20 mouse cellular contexts compared by ENCODE assay signal in genomic region chr13:49114116-49114515, GRCm38 (mm10). TPM values are rescaled to one million over a fixed set of nuclear protein-coding genes. Genes with fewer than 3 reads are reported as not detected.
DNase-seq lines count a peak whose midpoint lies in the region; ATAC-seq and TF ChIP-seq lines count a peak whose summit lies in the region.
"Had no signal": no experiment of that assay in that cellular context is flagged by ENCODE, and none has a peak within 500 bp of the region (broad histone marks: within the 10 kb centered on the region; RNA-seq: fewer than 3 reads in every experiment).

No protein-coding gene starts in this region.

- H3K4me2 ChIP-seq in midbrain, embryonic 11.5 days: no peak overlapping the region
- no peak overlapping the region for H3K4me2 ChIP-seq in myocyte (ENCODE audit: low read depth)
- H3K4me2 ChIP-seq: embryonic facial prominence, embryonic 12.5 days; forebrain, embryonic 15.5 days; heart, embryonic 13.5 days; hindbrain, embryonic 12.5 days had no signal

- no peak for ATAC-seq in midbrain, embryonic 11.5 days (ENCODE audit: low FRiP score)
- ATAC-seq: forebrain, embryonic 15.5 days; hindbrain, embryonic 16.5 days; inflammation-experienced regulatory T-cells, adult 6 months had no signal

- no peaks in the 10 kb centered on the region for H3K36me3 ChIP-seq in midbrain, embryonic 11.5 days (ENCODE audit: control insufficient read depth, insufficient read depth, low read length)
- H3K36me3 ChIP-seq in midbrain, embryonic 10.5 days: no peaks in the 10 kb centered on the region
- H3K36me3 ChIP-seq in myocyte (ENCODE audit: control insufficient read depth, insufficient read depth): no peaks in the 10 kb centered on the region
- H3K36me3 ChIP-seq: embryonic facial prominence, embryonic 12.5 days; forebrain, embryonic 15.5 days; heart, embryonic 13.5 days had no signal

- H3ac ChIP-seq in myocyte (ENCODE audit: control insufficient read depth, insufficient read length): no peak overlapping the region

- no peak for TF ChIP-seq POLR2A in myocyte (IDR thresholded peaks at IDR 0.05; ENCODE audit: insufficient read length, low read depth)

- WGBS in midbrain, embryonic 11.5 days: 72% methylated on average over 4 of the region's 4 CpGs
- 76% methylated on average over 4 of the region's 4 CpGs for WGBS in midbrain, embryonic 10.5 days

- intact Hi-C loops in left cerebral cortex, postnatal 25 days (cut with DNase I): no loop called here

- no peak overlapping the region for H3K27ac ChIP-seq in midbrain, embryonic 11.5 days (ENCODE audit: low read depth, low read length)
- no peak overlapping the region for H3K27ac ChIP-seq in midbrain, embryonic 10.5 days (replicated peaks)
- H3K27ac ChIP-seq: embryonic facial prominence, embryonic 12.5 days; forebrain, embryonic 15.5 days; heart, embryonic 13.5 days; hindbrain, embryonic 12.5 days had no signal

- H3K9me3 ChIP-seq in midbrain, embryonic 11.5 days (ENCODE audit: control insufficient read depth, low read length): no peaks in the 10 kb centered on the region
- no peaks in the 10 kb centered on the region for H3K9me3 ChIP-seq in midbrain, embryonic 10.5 days (replicated peaks)
- H3K9me3 ChIP-seq: embryonic facial prominence, embryonic 12.5 days; forebrain, embryonic 15.5 days; heart, embryonic 13.5 days; hindbrain, embryonic 12.5 days had no signal

- no peaks in the 10 kb centered on the region for H3K4me1 ChIP-seq in midbrain, embryonic 11.5 days (ENCODE audit: control insufficient read depth, insufficient read depth, low read length)
- peaks cover 7% of the 10 kb centered on the region; the same call in 1 of the 2 replicates for H3K4me1 ChIP-seq in midbrain, embryonic 10.5 days
- H3K4me1 ChIP-seq: embryonic facial prominence, embryonic 12.5 days; forebrain, embryonic 15.5 days; heart, embryonic 13.5 days; hindbrain, embryonic 12.5 days had no signal

- H3K4me3 ChIP-seq in midbrain, embryonic 11.5 days (ENCODE audit: low read depth, low read length): no peak overlapping the region
- no peak overlapping the region for H3K4me3 ChIP-seq in midbrain, embryonic 10.5 days
- no peak overlapping the region for H3K4me3 ChIP-seq in myocyte
- H3K4me3 ChIP-seq: embryonic facial prominence, embryonic 12.5 days; forebrain, embryonic 15.5 days; heart, embryonic 13.5 days; hindbrain, embryonic 12.5 days had no signal

- no peaks in the 10 kb centered on the region for H3K79me2 ChIP-seq in myocyte (ENCODE audit: control insufficient read depth, insufficient read depth)

- DNase-seq in gastrocnemius, adult 18-20 months (ENCODE audit: low spot score): peak; percentile 72
- DNase-seq in gastrocnemius, postnatal 10 days: no peak
- DNase-seq in midbrain, embryonic 11.5 days (ENCODE audit: low spot score, missing footprints): peak; percentile 60
- DNase-seq in midbrain, embryonic 10.5 days (ENCODE audit: low spot score): no peak
- DNase-seq in gastrocnemius, adult 8-10 months (ENCODE audit: low spot score in 2 of 2): peak; percentile 41 to 72
- no peak for DNase-seq in left cerebral cortex, postnatal 25 days (ENCODE audit: low spot score in 2 of 2)
- no peak for DNase-seq in right cerebral cortex, postnatal 25 days
- DNase-seq: adrenal gland, postnatal 25 days; cerebellum, adult 11 months; cerebellum, adult 8-10 months; cerebellum, postnatal 14 days; heart, postnatal 4 days; kidney, adult 18-20 months had no signal

- H3K27me3 ChIP-seq in midbrain, embryonic 11.5 days (ENCODE audit: control insufficient read depth, insufficient read depth, low read length): no peaks in the 10 kb centered on the region
- no peaks in the 10 kb centered on the region for H3K27me3 ChIP-seq in midbrain, embryonic 10.5 days (ENCODE audit: low read depth, poor library complexity, severe bottlenecking)
- H3K27me3 ChIP-seq in myocyte (ENCODE audit: control insufficient read depth, insufficient read depth, insufficient read length): peaks cover 55% of the 10 kb centered on the region
- H3K27me3 ChIP-seq: embryonic facial prominence, embryonic 12.5 days; forebrain, embryonic 15.5 days; hindbrain, embryonic 12.5 days had no signal

- no peak overlapping the region for H3K9ac ChIP-seq in midbrain, embryonic 11.5 days (ENCODE audit: low read length)
- H3K9ac ChIP-seq: embryonic facial prominence, embryonic 12.5 days; forebrain, embryonic 15.5 days; heart, embryonic 13.5 days; hindbrain, embryonic 12.5 days had no signal

TF ChIP-seq in myocyte, 11 proteins besides CTCF, POLR2A, EP300 and RAD21:
- TF ChIP-seq REST (IDR thresholded peaks at IDR 0.05; ENCODE audit: insufficient read depth, insufficient read length) (peak; percentile 27), SRF (IDR thresholded peaks at IDR 0.05; ENCODE audit: control insufficient read depth, insufficient read length, low read depth) (no peak)

RNA-seq across cellular contexts. Expression of gene Wnk2, which starts 33.7 kb away (rescaled TPM):
- total RNA-seq in gastrocnemius, adult 18-20 months (2021): 10 to 100 TPM; 63.4 to 85.0 TPM
- 10 to 100 TPM; 55.7 to 60.7 TPM for total RNA-seq in gastrocnemius, postnatal 10 days (2021)
- 6.1 and 7.8 TPM in 2 replicates for polyA plus RNA-seq in midbrain, embryonic 11.5 days (2014; fragmentation: Nextera tagmentation; extraction: Ambion mirVana)
- 4.3 and 6.9 TPM in 2 replicates for polyA plus RNA-seq in midbrain, embryonic 10.5 days (2016; fragmentation: Nextera tagmentation; extraction: Ambion mirVana)
- 10 to 100 TPM; 81.6 to 86.2 (median 81.9) TPM for total RNA-seq in gastrocnemius, adult 8-10 months (2022)
- polyA plus RNA-seq in myocyte (2012; fragmentation: generic; extraction: Trizol): not detected
- 100 to 1,000 TPM; 111 to 115 TPM for total RNA-seq in left cerebral cortex, postnatal 25 days (2021)
- polyA plus RNA-seq: inflammation-experienced regulatory T-cells, adult 6 months had no signal

Comparison
In these comparisons a context has a peak if more than half of its experiments do, and no peak if none do; other contexts are left out.
1. DNase-seq: peak in gastrocnemius, adult 18-20 months (single experiment), midbrain, embryonic 11.5 days (single experiment) and gastrocnemius, adult 8-10 months (2 of 2); none in gastrocnemius, postnatal 10 days (single experiment), midbrain, embryonic 10.5 days (single experiment), left cerebral cortex, postnatal 25 days (0 of 2) and right cerebral cortex, postnatal 25 days (single experiment).